8 mouse cellular contexts compared by ENCODE assay signal in genomic region chr5:108270415-108270814, GRCm38 (mm10). TPM values are rescaled to one million over a fixed set of nuclear protein-coding genes. Genes with fewer than 3 reads are reported as not detected.
A peak's percentile ranks its signal among the peaks of the same experiment; 100 is the strongest.
DNase-seq lines count a peak whose midpoint lies in the region; ATAC-seq and TF ChIP-seq lines count a peak whose summit lies in the region.

No protein-coding gene starts in this region.

- H3K4me3 ChIP-seq in megakaryocyte, embryonic 14.5 days (replicated peaks): peak overlapping the region; percentile 99
- peak overlapping the region; percentile 97 for H3K4me3 ChIP-seq in embryonic fibroblast, embryonic 13.5 days (ENCODE audit: insufficient read depth, low read length)
- peak overlapping the region; percentile 82 for H3K4me3 ChIP-seq in limb, embryonic 12.5 days (replicated peaks)
- peak overlapping the region; percentile 94 for H3K4me3 ChIP-seq in stomach, embryonic 14.5 days (ENCODE audit: low read depth, low read length)

- peaks cover 36% of the 10 kb centered on the region for H3K4me1 ChIP-seq in megakaryocyte, embryonic 14.5 days
- H3K4me1 ChIP-seq in embryonic fibroblast, embryonic 13.5 days (ENCODE audit: control insufficient read depth, insufficient read depth, low read length): no peaks in the 10 kb centered on the region
- peaks cover 17% of the 10 kb centered on the region for H3K4me1 ChIP-seq in limb, embryonic 12.5 days (replicated peaks)
- peaks cover 12% of the 10 kb centered on the region for H3K4me1 ChIP-seq in stomach, embryonic 14.5 days (ENCODE audit: control insufficient read depth, insufficient read depth, low read length)

- peak overlapping the region; percentile 83 for H3K4me2 ChIP-seq in limb, embryonic 12.5 days
- H3K4me2 ChIP-seq in stomach, embryonic 14.5 days (replicated peaks; ENCODE audit: low read depth, low read length): peak overlapping the region; percentile 76

- TF ChIP-seq CTCF in embryonic fibroblast, embryonic 13.5 days (IDR thresholded peaks at IDR 0.05; ENCODE audit: borderline replicate concordance, insufficient read depth, low read length): no peak

- no peak for ATAC-seq in megakaryocyte, adult 5-6 weeks (ENCODE audit: poor library complexity, severe bottlenecking)
- ATAC-seq in limb, embryonic 12.5 days (ENCODE audit: insufficient number of reproducible peaks, insufficient read depth, low FRiP score, low TSS enrichment, low read depth): no peak
- ATAC-seq in stomach, embryonic 14.5 days (ENCODE audit: insufficient number of reproducible peaks, insufficient read depth, low FRiP score, low read depth): no peak

- TF ChIP-seq POLR2A in embryonic fibroblast, embryonic 13.5 days (IDR thresholded peaks at IDR 0.05; ENCODE audit: low read depth, low read length): no peak

- no peaks in the 10 kb centered on the region for H3K27me3 ChIP-seq in megakaryocyte, embryonic 14.5 days (replicated peaks)
- H3K27me3 ChIP-seq in limb, embryonic 12.5 days: no peaks in the 10 kb centered on the region
- no peaks in the 10 kb centered on the region for H3K27me3 ChIP-seq in stomach, embryonic 14.5 days (ENCODE audit: control insufficient read depth, insufficient read depth, low read length)

- peak overlapping the region; percentile 93; the same call in 1 of the 2 replicates for H3K9ac ChIP-seq in limb, embryonic 12.5 days (replicated peaks)
- H3K9ac ChIP-seq in stomach, embryonic 14.5 days (replicated peaks; ENCODE audit: low read depth, low read length): peak overlapping the region; percentile 88

- H3K27ac ChIP-seq in embryonic fibroblast, embryonic 13.5 days (ENCODE audit: insufficient read depth, low read length): no peak overlapping the region
- H3K27ac ChIP-seq in limb, embryonic 12.5 days: no peak overlapping the region
- H3K27ac ChIP-seq in stomach, embryonic 14.5 days (ENCODE audit: low read length): no peak overlapping the region

- WGBS in limb, embryonic 12.5 days: 56% methylated on average over 9 of the region's 9 CpGs
- 25% methylated on average over 9 of the region's 9 CpGs for WGBS in stomach, embryonic 14.5 days

- no peak for DNase-seq in MN1 (ENCODE audit: low spot score)
- DNase-seq in spleen, postnatal 36 days (ENCODE audit: low spot score in 2 of 2): no peak
- no peak for DNase-seq in cerebellum, adult 11 months

- peaks cover 33% of the 10 kb centered on the region for H3K36me3 ChIP-seq in megakaryocyte, embryonic 14.5 days (replicated peaks; ENCODE audit: low read length)
- H3K36me3 ChIP-seq in limb, embryonic 12.5 days: peaks cover 11% of the 10 kb centered on the region; the same call in 1 of the 2 replicates
- H3K36me3 ChIP-seq in stomach, embryonic 14.5 days (ENCODE audit: control insufficient read depth, insufficient read depth, low read length): peaks cover 6% of the 10 kb centered on the region; the same call in 1 of the 2 replicates

- no peaks in the 10 kb centered on the region for H3K9me3 ChIP-seq in megakaryocyte, embryonic 14.5 days
- H3K9me3 ChIP-seq in limb, embryonic 12.5 days: no peaks in the 10 kb centered on the region
- no peaks in the 10 kb centered on the region for H3K9me3 ChIP-seq in stomach, embryonic 14.5 days (ENCODE audit: control insufficient read depth, low read depth, low read length)

RNA-seq across cellular contexts. Expression of gene Dr1, which starts 1.7 kb away (rescaled TPM):
- polyA plus RNA-seq in megakaryocyte, embryonic 14.5 days (2012; ENCODE audit: insufficient read depth, low replicate concordance): 12.5 and 20.5 TPM in 2 replicates
- 158 and 178 TPM in 2 replicates for total RNA-seq in megakaryocyte, adult 5-6 weeks (2015)
- total RNA-seq in megakaryocyte, adult 5-6 weeks (2017): 116 and 118 TPM in 2 replicates
- 32.9 and 34.8 TPM in 2 replicates for polyA plus RNA-seq in embryonic fibroblast, embryonic 13.5 days (2011; ENCODE audit: insufficient read length, low read depth, missing spikeins)
- polyA plus RNA-seq in limb, embryonic 12.5 days (2016; fragmentation: Nextera tagmentation; extraction: Ambion mirVana): 51.4 and 54.3 TPM in 2 replicates
- polyA plus RNA-seq in stomach, embryonic 14.5 days (2014; fragmentation: Nextera tagmentation; extraction: Ambion mirVana): 39.0 and 42.8 TPM in 2 replicates

RNA-seq across cellular contexts. Expression of gene Pigg, which starts 42.0 kb away (rescaled TPM):
- 0.55 and 0.77 TPM in 2 replicates for polyA plus RNA-seq in megakaryocyte, embryonic 14.5 days (2012; ENCODE audit: insufficient read depth, low replicate concordance)
- total RNA-seq in megakaryocyte, adult 5-6 weeks (2015): 2.7 and 2.9 TPM in 2 replicates
- 3.9 and 5.0 TPM in 2 replicates for total RNA-seq in megakaryocyte, adult 5-6 weeks (2017)
- 7.9 and 8.0 TPM in 2 replicates for polyA plus RNA-seq in embryonic fibroblast, embryonic 13.5 days (2011; ENCODE audit: insufficient read length, low read depth, missing spikeins)
- 6.3 and 6.4 TPM in 2 replicates for polyA plus RNA-seq in limb, embryonic 12.5 days (2016; fragmentation: Nextera tagmentation; extraction: Ambion mirVana)
- 3.1 and 3.8 TPM in 2 replicates for polyA plus RNA-seq in stomach, embryonic 14.5 days (2014; fragmentation: Nextera tagmentation; extraction: Ambion mirVana)
